Mouse (Mus musculus) intestine, embryonic 14.5 days (tissue): ENCODE measurements at regions not wholly inside any gene's neighbourhood (a gene's known extent, or its start where the extent isn't known, plus 50 kb on each side); places are given as distances from the start of the nearest gene placed in this dataset.

Experiments used
- ATAC-seq: fragments of 200-750 bp; cut with Nextera tagmentation; replicated peaks from 2 replicates; pipeline ENCODE4 v1.8.0; 2017; ENCODE audit warnings: low read depth, moderate number of reproducible peaks, moderate TSS enrichment, moderate library complexity; ENCODE audit not compliant: low FRiP score, low TSS enrichment
- DNase-seq: peaks from one replicate; pipeline ENCODE4 v3.0.0-alpha.2; 2018; ENCODE audit warnings: low spot score
- H3K27ac ChIP-seq: fragments of 300-500 bp; sonication (generic); 2 replicates; pipeline ENCODE4 v1.5.1; 2014; ENCODE audit warnings: low read depth, mild to moderate bottlenecking, control low read depth
- H3K27me3 ChIP-seq: fragments of 300-500 bp; sonication (generic); replicated peaks from 2 replicates; pipeline ENCODE4 v1.6.1; 2014; ENCODE audit warnings: low read length, control low read depth; ENCODE audit not compliant: control insufficient read depth, insufficient read depth
- H3K36me3 ChIP-seq: fragments of 300-500 bp; sonication (generic); 2 replicates; pipeline ENCODE4 v1.6.1; 2014; ENCODE audit warnings: low read length, control low read depth; ENCODE audit not compliant: control insufficient read depth, insufficient read depth
- H3K4me1 ChIP-seq: fragments of 300-500 bp; sonication (generic); replicated peaks from 2 replicates; pipeline ENCODE4 v1.6.1; 2014; ENCODE audit warnings: low read length, control low read depth, mixed read lengths; ENCODE audit not compliant: control insufficient read depth, insufficient read depth
- H3K4me2 ChIP-seq: fragments of 300-500 bp; sonication (generic); 2 replicates; pipeline ENCODE4 v1.6.1; 2014; ENCODE audit warnings: low read length
- H3K4me3 ChIP-seq: fragments of 300-500 bp; sonication (generic); 2 replicates; pipeline ENCODE4 v1.5.1; 2014; ENCODE audit warnings: low read depth, low read length, control low read depth, mixed read lengths
- H3K9ac ChIP-seq: fragments of 300-500 bp; sonication (generic); 2 replicates; pipeline ENCODE4 v1.6.1; 2014; ENCODE audit warnings: mild to moderate bottlenecking, low read length
- H3K9me3 ChIP-seq: fragments of 300-500 bp; sonication (generic); 2 replicates; pipeline ENCODE4 v1.6.1; 2016; ENCODE audit warnings: low read length, control low read depth; ENCODE audit not compliant: control insufficient read depth
- WGBS: fragments of 180-500 bp; shearing (Covaris S2); extraction: QIAGEN DNeasy Blood & Tissue Kit; methylation state at CpG from one replicate; pipeline ENCODE4 v1.1.7; 2014; 5-methylcytosine and 5-hydroxymethylcytosine counted together

DNA sequence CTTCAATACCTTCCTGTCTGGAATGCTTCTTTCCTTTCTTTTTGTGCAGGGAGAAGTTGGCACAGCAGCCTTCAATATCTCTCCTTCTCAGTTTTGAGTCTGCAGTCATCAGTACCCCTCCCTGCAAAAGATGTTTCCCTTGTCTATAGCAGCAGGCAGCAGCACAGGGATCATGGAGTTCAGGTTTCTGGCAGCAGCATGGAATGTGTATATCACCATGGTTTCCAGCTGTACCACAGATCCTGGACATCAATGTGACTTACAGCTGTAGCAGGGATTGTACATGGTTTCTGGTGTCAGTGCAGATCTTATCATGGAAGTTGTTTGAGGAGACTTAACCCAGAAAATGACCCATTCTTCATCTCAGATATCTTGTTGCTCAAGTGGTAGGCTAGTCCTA is 331.7 kb downstream of the Bmp2 start:
- Histone ChIP-seq H3K27ac (no peak overlapping the region), H3K4me1 (no peaks in the 10 kb centered on the region), H3K36me3 (no peaks in the 10 kb centered on the region), H3K27me3 (no peaks in the 10 kb centered on the region), H3K9me3 (no peaks in the 10 kb centered on the region), H3K4me3 (no peak overlapping the region), H3K9ac (no peak overlapping the region), H3K4me2 (no peak overlapping the region)
- ATAC-seq = no peak
- no peak for DNase-seq

DNA sequence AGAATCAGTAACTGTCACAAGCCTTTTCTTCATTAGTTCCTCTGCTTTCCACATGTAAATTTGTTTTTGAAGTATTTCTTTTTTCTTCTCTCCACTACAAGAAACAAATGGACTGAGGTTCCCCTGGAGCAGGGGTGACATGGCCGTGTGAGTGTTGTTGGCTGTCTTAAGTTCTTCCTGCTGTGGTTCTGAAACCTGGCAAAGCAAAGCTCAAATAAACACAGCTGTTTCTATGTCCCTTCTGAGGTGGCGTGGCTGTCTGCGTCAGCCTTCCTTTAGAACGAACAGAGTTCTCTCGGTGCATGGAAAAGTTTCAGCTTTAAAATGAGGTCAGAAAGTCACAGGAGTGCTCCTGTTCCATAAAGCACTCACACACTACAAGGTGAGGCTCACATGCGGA is 354.3 kb downstream of the Bmp2 start:
- DNase-seq (no peak), ATAC-seq (no peak)
- H3K36me3 ChIP-seq = no peaks in the 10 kb centered on the region
- no peaks in the 10 kb centered on the region for H3K9me3 ChIP-seq
- no peak overlapping the region for H3K9ac ChIP-seq
- H3K27me3 ChIP-seq = no peaks in the 10 kb centered on the region
- no peak overlapping the region for H3K4me2 ChIP-seq
- no peak overlapping the region for H3K27ac ChIP-seq
- WGBS = 54% methylated on average over 6 of the region's 6 CpGs
- H3K4me3 ChIP-seq = no peak overlapping the region
- no peaks in the 10 kb centered on the region for H3K4me1 ChIP-seq
